Mouse (Mus musculus) forebrain, embryonic 11.5 days (tissue): ENCODE data around the gene Tmem121b. TPM values are rescaled to one million over a fixed set of nuclear protein-coding genes. Genes with fewer than 3 reads are reported as not detected.

Experiments used
- ATAC-seq: fragments of 200-750 bp; cut with Nextera tagmentation; replicated peaks from 2 replicates; pipeline ENCODE4 v1.8.0; 2017; ENCODE audit warnings: moderate TSS enrichment; ENCODE audit not compliant: low FRiP score
- DNase-seq: peaks from one replicate; pipeline ENCODE4 v3.0.0-alpha.2; 2017; ENCODE audit warnings: low spot score
- H3K27ac ChIP-seq: fragments of 300-500 bp; sonication (generic); 2 replicates; pipeline ENCODE4 v1.5.1; 2014; ENCODE audit warnings: low read depth, low read length
- H3K27me3 ChIP-seq: fragments of 300-500 bp; sonication (generic); 2 replicates; pipeline ENCODE4 v1.6.1; 2014; ENCODE audit warnings: mild to moderate bottlenecking, low read length, mixed read lengths; ENCODE audit not compliant: control insufficient read depth, insufficient read depth
- H3K36me3 ChIP-seq: fragments of 300-500 bp; sonication (generic); 2 replicates; pipeline ENCODE4 v1.6.1; 2014; ENCODE audit warnings: mild to moderate bottlenecking, low read length, moderate library complexity, mixed read lengths; ENCODE audit not compliant: control insufficient read depth, insufficient read depth
- H3K4me1 ChIP-seq: fragments of 300-500 bp; sonication (generic); replicated peaks from 2 replicates; pipeline ENCODE4 v1.6.1; 2014; ENCODE audit warnings: low read length, mixed read lengths; ENCODE audit not compliant: control insufficient read depth, insufficient read depth
- H3K4me2 ChIP-seq: fragments of 300-500 bp; sonication (generic); 2 replicates; pipeline ENCODE4 v1.6.1; 2014; ENCODE audit warnings: low read depth, mild to moderate bottlenecking, low read length, moderate library complexity, mixed read lengths; ENCODE audit not compliant: severe bottlenecking
- H3K4me3 ChIP-seq: fragments of 300-500 bp; sonication (generic); 2 replicates; pipeline ENCODE4 v1.5.1; 2014; ENCODE audit warnings: low read depth, low read length
- H3K9ac ChIP-seq: fragments of 300-500 bp; sonication (generic); 2 replicates; pipeline ENCODE4 v1.6.1; 2014; ENCODE audit warnings: low read length
- H3K9me3 ChIP-seq: fragments of 300-500 bp; sonication (generic); 2 replicates; pipeline ENCODE4 v1.6.1; 2016; ENCODE audit warnings: low read length, mixed read lengths; ENCODE audit not compliant: control insufficient read depth
- WGBS: fragments of 180-500 bp; shearing (Covaris S2); extraction: QIAGEN DNeasy Blood & Tissue Kit; methylation state at CpG from one replicate; pipeline ENCODE4 v1.1.7; 2014; 5-methylcytosine and 5-hydroxymethylcytosine counted together
- polyA plus RNA-seq: library from polyadenylated mRNA; unstranded; fragments of >200 nt; fragmentation: Nextera tagmentation; extraction: Ambion mirVana; gene quantifications from 2 replicates; pipeline ENCODE4 v1.2.1, GENCODE M21; 2014

Gene Tmem121b
- polyA plus RNA-seq, 1 experiment from 2014 or later: 1.4 TPM

DNA sequence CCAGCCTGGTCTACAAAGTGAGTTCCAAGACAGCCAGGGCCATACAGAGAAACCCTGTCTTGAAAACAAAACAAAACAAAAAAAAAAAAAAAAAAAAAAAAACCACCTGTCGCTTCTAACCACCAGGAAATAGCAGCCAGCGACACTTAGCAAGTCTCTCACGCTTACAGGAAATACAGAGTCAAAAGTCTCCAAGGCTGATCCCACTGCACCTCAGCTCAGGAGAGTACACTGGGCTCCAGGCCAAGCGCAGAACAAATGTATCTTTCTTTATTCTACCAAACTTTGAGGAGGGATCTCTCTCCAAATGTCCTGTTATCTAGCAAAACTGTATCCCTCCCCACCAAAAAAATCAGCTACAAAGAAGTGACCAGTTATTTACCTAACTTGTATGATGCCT, 35.5 kb upstream of the Tmem121b start:
- H3K4me2 ChIP-seq: no peak overlapping the region
- no peak overlapping the region for H3K4me3 ChIP-seq
- H3K27ac ChIP-seq: no peak overlapping the region
- H3K9me3 ChIP-seq: no peaks in the 10 kb centered on the region
- no peaks in the 10 kb centered on the region for H3K36me3 ChIP-seq
- no peak for ATAC-seq
- no peak overlapping the region for H3K9ac ChIP-seq
- no peaks in the 10 kb centered on the region; the same call in 1 of the 2 replicates for H3K27me3 ChIP-seq
- peaks cover 7% of the 10 kb centered on the region for H3K4me1 ChIP-seq
- DNase-seq: no peak
- WGBS: 82% methylated on average over 4 of the region's 4 CpGs

DNA sequence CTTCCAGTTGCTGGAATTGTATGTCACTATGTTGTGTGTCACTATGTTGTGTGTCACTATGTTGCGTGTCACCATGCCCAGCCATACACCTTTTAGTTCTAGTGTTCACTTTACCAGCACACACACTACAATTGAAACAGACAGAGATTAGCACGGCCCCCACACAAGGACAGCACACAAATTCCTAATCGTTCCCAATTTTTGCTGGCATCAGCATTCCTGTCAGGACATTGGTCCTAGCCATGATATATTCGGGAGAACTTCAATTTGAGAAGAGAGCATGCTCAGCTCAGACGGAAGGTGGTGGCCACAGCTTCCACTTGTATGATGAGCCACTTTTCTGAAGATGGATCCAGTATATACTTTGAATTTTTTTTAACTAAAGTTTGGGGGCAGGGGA, 31.2 kb upstream of the Tmem121b start:
- no peak overlapping the region for H3K4me3 ChIP-seq
- H3K27me3 ChIP-seq: no peaks in the 10 kb centered on the region
- no peaks in the 10 kb centered on the region for H3K36me3 ChIP-seq
- no peak overlapping the region for H3K4me2 ChIP-seq
- H3K9me3 ChIP-seq: no peaks in the 10 kb centered on the region
- WGBS: 93% methylated on average over 5 of the region's 5 CpGs
- no peak for DNase-seq
- ATAC-seq: no peak
- H3K4me1 ChIP-seq: peaks cover 2% of the 10 kb centered on the region; the same call in 1 of the 2 replicates
- H3K9ac ChIP-seq: no peak overlapping the region
- no peak overlapping the region for H3K27ac ChIP-seq

DNA sequence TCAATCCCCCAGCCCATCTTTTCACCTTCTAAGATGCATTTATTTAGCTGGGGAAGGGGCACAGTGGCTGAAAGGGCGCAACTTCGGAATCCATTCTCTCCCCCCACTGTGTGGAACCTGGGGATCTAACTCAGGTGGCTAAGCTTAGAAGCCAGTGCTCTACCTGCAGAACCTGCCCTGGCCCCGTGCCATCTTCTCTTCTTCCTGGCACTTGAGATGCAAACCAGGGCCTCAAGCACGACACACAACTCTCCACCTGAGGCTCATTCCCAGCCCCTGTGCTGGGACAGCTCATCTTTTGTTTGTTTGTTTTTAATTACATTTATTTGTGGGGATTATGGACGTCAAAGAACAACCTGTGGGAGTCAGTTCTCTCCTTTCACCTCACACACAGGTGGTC, 26.0 kb upstream of the Tmem121b start:
- H3K36me3 ChIP-seq: no peaks in the 10 kb centered on the region; the same call in 1 of the 2 replicates
- WGBS: 84% methylated on average over 5 of the region's 5 CpGs

DNA sequence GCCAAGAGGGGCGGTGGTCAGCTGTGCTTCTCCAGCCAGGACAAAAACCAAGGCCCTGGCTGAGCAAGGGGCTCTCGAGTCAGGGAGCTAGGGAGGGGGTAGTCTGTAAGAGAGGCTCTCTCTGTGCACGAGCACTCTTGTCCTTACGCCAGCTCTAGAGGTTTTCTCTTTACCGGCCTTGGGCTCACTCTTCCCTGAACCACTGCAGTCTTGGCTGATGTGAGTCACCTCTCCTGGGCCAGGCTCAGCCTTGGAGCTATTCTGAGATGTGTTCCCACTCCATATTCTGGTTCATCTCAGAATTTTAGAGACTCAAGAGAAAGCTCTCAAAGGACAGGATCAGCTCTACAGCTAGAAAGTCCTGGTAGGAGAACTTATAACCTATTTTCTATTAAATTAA, 23.7 kb upstream of the Tmem121b start:
- H3K9me3 ChIP-seq: no peaks in the 10 kb centered on the region
- no peaks in the 10 kb centered on the region for H3K27me3 ChIP-seq
- ATAC-seq (no peak), DNase-seq (no peak)
- no peaks in the 10 kb centered on the region for H3K4me1 ChIP-seq
- H3K4me2 ChIP-seq: no peak overlapping the region
- H3K4me3 ChIP-seq: no peak overlapping the region
- no peak overlapping the region for H3K9ac ChIP-seq
- WGBS: 86% methylated on average over 5 of the region's 5 CpGs
- H3K27ac ChIP-seq: no peak overlapping the region
- peaks cover 2% of the 10 kb centered on the region; the same call in 1 of the 2 replicates for H3K36me3 ChIP-seq

More for the DNA sequence above, 26.0 kb upstream of the Tmem121b start:
- H3K4me1 ChIP-seq: no peaks in the 10 kb centered on the region
- no peak overlapping the region for H3K4me3 ChIP-seq
- no peaks in the 10 kb centered on the region for H3K9me3 ChIP-seq
- H3K4me2 ChIP-seq: no peak overlapping the region
- no peak for ATAC-seq
- no peak overlapping the region for H3K9ac ChIP-seq
- H3K27ac ChIP-seq: no peak overlapping the region
- no peak for DNase-seq
- no peaks in the 10 kb centered on the region for H3K27me3 ChIP-seq

DNA sequence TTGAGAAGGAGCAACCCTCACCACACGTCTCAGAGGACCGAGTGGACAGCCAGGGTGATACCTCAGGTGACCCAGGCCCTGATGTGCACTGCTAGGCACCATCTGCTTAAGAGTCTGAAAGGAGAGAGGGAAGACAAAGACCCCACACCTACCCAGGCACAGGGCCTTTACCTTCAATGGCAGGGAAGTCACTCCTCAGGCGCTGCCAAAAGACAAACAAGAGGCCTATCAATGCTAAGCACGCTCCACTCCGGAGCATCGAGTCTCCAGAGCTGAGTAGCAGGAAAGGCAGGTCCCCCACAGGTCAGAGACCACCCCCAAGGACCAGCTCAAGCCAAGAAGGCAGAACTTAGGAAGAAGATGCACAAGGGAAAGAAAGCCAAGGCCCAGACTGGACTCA, 23.3 kb upstream of the Tmem121b start:
- no peak overlapping the region for H3K27ac ChIP-seq
- WGBS: 91% methylated on average over 6 of the region's 6 CpGs

DNA sequence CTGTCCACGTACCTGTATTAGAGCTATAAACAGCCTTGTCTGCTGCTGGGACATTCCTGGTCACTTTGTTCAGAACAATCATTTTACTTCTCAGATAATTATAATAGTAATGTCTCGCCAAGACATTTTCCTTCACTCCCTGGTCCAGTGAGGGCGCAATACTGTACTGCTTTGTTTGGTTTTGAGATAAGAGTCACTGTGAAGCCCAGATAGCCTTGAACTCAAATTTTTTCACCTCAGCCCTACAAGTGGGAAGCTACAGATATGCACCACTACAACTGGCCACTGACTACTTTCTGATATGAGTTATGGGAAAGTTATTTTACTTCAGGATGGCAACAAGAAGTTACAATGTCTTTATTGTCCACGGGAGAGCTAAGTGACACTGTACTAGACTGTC, 22.8 kb upstream of the Tmem121b start:
- WGBS: 91% methylated on average over 4 of the region's 4 CpGs
- Histone ChIP-seq H3K27ac (no peak overlapping the region), H3K36me3 (peaks cover 2% of the 10 kb centered on the region; the same call in 1 of the 2 replicates), H3K4me1 (no peaks in the 10 kb centered on the region), H3K27me3 (no peaks in the 10 kb centered on the region), H3K4me3 (no peak overlapping the region), H3K9ac (no peak overlapping the region), H3K9me3 (no peaks in the 10 kb centered on the region), H3K4me2 (no peak overlapping the region)
- ATAC-seq: no peak
- no peak for DNase-seq

More for the DNA sequence above, 23.3 kb upstream of the Tmem121b start:
- Histone ChIP-seq H3K9me3 (no peaks in the 10 kb centered on the region), H3K4me2 (no peak overlapping the region), H3K9ac (no peak overlapping the region), H3K4me1 (no peaks in the 10 kb centered on the region), H3K36me3 (peaks cover 2% of the 10 kb centered on the region; the same call in 1 of the 2 replicates), H3K4me3 (no peak overlapping the region), H3K27me3 (no peaks in the 10 kb centered on the region)
- DNase-seq: no peak
- no peak for ATAC-seq

DNA sequence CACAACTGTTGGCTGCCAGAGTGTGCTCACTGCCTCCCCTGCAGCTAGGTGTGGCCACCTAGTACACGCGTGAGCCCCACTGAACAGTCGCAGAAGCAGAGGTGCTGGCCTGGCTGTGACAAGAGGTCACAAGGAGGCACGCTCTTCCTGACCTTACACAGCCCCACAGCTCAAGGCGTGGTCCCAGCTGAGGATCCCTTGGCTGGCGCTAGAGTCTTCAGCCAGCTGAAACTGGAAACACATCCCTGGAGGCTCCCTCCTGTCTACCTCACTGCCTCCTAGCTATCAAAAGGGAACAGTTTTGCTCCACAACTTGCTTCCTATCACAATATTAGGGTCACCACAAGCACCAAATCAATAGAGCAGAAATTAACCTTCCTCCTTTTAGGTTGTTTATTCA, 17.6 kb upstream of the Tmem121b start:
- no peak for ATAC-seq
- no peak overlapping the region for H3K9ac ChIP-seq
- no peak for DNase-seq
- H3K4me2 ChIP-seq: no peak overlapping the region
- no peak overlapping the region for H3K27ac ChIP-seq
- 92% methylated on average over 6 of the region's 6 CpGs for WGBS
- no peaks in the 10 kb centered on the region for H3K4me1 ChIP-seq
- H3K4me3 ChIP-seq: no peak overlapping the region
- peaks cover 2% of the 10 kb centered on the region; the same call in 1 of the 2 replicates for H3K36me3 ChIP-seq
- no peaks in the 10 kb centered on the region for H3K9me3 ChIP-seq
- no peaks in the 10 kb centered on the region for H3K27me3 ChIP-seq

DNA sequence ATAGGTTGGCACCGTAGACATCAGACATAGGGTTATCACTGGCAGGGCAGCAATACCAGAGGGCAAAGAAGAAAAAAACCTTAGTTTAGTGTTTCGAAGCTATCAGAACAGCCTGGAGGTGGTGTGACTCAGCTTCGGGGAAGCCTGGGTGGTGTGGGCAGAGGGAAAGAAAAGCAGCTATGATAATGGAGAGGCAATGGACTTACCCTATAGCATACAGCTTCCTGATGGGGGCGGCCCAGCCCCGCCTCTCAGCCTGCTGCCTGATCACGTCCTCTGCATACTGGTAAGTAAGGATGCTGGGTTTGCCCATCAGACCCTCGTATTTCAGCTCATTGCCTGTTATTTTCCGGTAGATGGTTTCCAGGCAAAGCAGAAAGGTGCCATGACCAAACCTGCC, 16.8 kb upstream of the Tmem121b start:
- H3K4me3 ChIP-seq: no peak overlapping the region
- H3K36me3 ChIP-seq: peaks cover 2% of the 10 kb centered on the region; the same call in 1 of the 2 replicates
- ATAC-seq: no peak
- no peak overlapping the region for H3K4me2 ChIP-seq
- H3K27me3 ChIP-seq: no peaks in the 10 kb centered on the region
- no peak overlapping the region for H3K9ac ChIP-seq
- DNase-seq: no peak
- H3K9me3 ChIP-seq: no peaks in the 10 kb centered on the region
- no peaks in the 10 kb centered on the region for H3K4me1 ChIP-seq
- H3K27ac ChIP-seq: no peak overlapping the region
- WGBS: 94% methylated on average over 8 of the region's 8 CpGs

DNA sequence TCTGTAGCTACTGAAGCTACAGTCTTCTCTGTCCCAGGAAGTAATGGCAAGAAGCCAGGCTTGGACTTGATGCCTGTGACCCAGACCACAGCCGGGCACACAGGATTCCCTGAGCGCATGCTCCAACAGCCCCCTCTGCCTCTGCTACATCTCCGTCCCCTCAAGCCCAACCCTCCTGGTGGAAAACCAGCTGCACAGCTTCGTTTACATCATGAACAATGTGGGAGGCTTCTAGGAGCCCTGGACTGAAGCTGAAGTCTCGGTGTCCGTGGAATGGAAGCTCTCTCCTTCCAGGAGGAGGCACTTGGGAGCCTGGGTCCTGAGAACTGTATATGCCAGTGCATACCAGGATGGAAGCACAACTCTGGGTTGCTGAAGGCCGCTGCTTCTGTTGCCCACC, 16.4 kb upstream of the Tmem121b start:
- no peaks in the 10 kb centered on the region for H3K27me3 ChIP-seq
- H3K4me2 ChIP-seq: no peak overlapping the region
- no peaks in the 10 kb centered on the region for H3K9me3 ChIP-seq
- peaks cover 2% of the 10 kb centered on the region; the same call in 1 of the 2 replicates for H3K36me3 ChIP-seq
- DNase-seq (no peak), ATAC-seq (no peak)
- H3K27ac ChIP-seq: no peak overlapping the region
- H3K4me1 ChIP-seq: no peaks in the 10 kb centered on the region
- 90% methylated on average over 7 of the region's 7 CpGs for WGBS
- H3K4me3 ChIP-seq: no peak overlapping the region
- H3K9ac ChIP-seq: no peak overlapping the region
